Mouse (Mus musculus) heart, postnatal 10 days (tissue): ENCODE data around the gene Atg5. TPM values are rescaled to one million over a fixed set of nuclear protein-coding genes. Genes with fewer than 3 reads are reported as not detected.
A peak's percentile ranks its signal among the peaks of the same experiment; 100 is the strongest.

Experiments used
- DNase-seq, 2 experiments: peaks; one replicate each; pipeline ENCODE4 v3.0.0; 2021
- intact Hi-C: fragments of 180-260 bp; cut with DNase I; formaldehyde crosslinking; loops from one replicate; pipeline ENCODE4 v1.15.1; 2025
- total RNA-seq, 2 experiments: library from RNA; stranded (reverse); gene quantifications; 2 replicates each; pipeline ENCODE4 v1.2.3; 2021

Atg5 gene
- total RNA-seq, 2 experiments from 2014 or later = 16.9 to 20.5 TPM

- intact Hi-C loops = no loop called here
Observed at GRCm38 (mm10) chr10:44347549-44348172, 79.5 kb downstream of the Atg5 start.

GRCm38 (mm10) chr10:44348474-44349415 is 80.6 kb downstream of the Atg5 start:
- no peak for DNase-seq
- intact Hi-C loops = no loop called here

More at GRCm38 (mm10) chr10:44347549-44348172, 79.5 kb downstream of the Atg5 start:
- DNase-seq = no peak

DNA sequence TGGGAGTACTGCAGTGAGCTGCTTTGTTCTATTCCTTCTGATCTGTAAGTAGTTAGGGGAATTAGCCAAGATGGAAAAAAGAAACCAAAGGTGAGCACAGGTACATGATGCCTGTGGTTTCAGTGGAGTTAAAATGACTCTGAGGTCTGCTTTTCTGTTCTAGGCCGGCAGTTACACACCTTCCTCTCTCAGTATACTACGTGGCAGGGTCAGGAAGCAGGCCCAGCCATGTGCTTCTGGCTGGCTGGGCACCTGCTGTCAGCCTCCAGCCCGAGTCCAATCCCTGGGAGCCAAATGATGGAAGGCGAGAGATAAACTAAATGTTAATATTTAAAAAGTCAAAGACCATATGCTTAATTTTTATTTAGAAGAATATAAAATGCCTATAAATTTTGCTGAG is 85.3 kb downstream of the Atg5 start:
- intact Hi-C loops = no loop called here
- DNase-seq = no peak

GRCm38 (mm10) chr10:44354393-44354792 is 86.2 kb downstream of the Atg5 start:
- no peak for DNase-seq
- intact Hi-C loops = no loop called here

DNA sequence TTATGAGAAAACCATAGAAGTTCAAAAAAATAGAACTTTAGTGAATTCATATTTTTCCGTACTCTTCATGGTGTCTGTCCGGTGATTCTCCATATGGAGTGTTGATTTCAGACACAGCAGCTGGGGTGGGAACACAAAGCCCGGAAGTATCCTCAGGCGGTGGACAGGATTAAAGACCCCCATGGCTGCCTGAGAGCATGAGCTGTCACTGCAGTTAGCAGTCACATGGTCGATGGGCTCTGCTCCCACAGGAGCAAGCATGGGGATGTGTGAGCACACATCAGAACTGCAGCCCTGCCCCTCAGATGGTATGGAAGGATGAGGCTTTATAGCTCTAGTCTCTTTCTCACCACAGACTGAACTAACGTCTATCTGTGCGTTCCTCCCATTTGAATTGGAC is 87.1 kb downstream of the Atg5 start:
- no peak for DNase-seq
- intact Hi-C loops = no loop called here

GRCm38 (mm10) chr10:44356625-44357024 is 88.5 kb downstream of the Atg5 start:
- intact Hi-C loops = no loop called here
- DNase-seq = no peak

- intact Hi-C loops = no loop called here
- no peak for DNase-seq
Observed at GRCm38 (mm10) chr10:44357316-44357715, 89.2 kb downstream of the Atg5 start.

DNA sequence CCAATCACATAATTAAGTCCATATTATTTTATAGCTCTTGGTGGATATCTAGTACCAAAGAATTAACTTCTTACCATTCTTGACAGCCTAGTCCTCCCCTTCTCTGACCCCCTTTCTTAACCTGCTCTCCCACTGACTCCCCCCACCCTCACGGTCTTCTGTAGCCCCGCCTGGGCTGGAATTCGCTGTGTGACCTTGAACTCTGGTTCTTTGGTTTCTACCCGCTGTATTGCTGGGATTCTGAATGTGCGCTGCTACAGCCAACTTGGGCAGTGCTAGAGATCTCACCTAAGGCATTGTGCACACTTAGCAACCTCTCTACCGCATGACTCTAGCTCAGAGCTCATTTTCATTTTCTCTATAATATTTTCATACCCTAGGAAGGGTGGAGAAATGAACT is 90.7 kb downstream of the Atg5 start:
- no peak for DNase-seq
- intact Hi-C loops = no loop called here

DNA sequence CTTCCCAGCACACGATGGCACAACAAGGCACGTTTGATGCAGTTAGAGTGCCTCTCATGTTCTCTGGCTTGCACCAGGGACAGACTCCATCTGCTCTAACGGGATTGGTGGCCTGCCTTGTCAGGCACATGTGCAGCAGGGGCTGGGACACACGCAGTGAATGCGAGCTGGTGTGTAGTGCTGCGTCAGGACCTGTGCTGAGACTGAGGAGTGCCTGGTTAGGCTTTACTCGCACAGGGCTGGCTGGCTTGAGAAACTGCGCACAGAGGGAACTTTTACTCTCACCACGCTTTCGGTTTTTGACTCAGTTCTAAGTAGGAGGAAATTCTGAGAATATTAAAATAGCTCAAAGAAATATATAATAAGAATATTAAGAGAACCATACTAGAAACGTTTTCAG is 92.5 kb downstream of the Atg5 start:
- no peak for DNase-seq
- intact Hi-C loops = no loop called here

DNA sequence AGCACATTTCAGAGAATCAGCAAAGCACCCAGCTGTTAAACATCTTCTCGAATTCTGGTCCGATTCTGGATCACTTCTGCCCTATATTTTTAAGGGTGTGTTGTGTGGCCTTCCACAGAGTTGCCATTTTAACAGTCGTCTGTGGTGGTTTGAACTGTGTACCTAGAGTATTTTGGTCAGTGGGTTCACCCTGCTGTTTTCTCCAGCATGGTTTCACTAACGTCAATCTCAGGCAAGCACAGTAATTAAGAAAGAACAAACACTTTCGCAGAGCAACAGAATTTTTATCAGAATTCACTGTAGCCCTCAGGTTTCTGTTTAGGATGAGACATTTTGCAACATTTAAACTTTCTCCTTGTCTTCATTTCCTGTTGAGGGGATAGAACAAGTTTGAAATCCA is 94.3 kb downstream of the Atg5 start:
- intact Hi-C loops = no loop called here
- no peak for DNase-seq

- intact Hi-C loops = no loop called here
- no peak for DNase-seq
Observed at GRCm38 (mm10) chr10:44362846-44363245, 94.7 kb downstream of the Atg5 start.

DNA sequence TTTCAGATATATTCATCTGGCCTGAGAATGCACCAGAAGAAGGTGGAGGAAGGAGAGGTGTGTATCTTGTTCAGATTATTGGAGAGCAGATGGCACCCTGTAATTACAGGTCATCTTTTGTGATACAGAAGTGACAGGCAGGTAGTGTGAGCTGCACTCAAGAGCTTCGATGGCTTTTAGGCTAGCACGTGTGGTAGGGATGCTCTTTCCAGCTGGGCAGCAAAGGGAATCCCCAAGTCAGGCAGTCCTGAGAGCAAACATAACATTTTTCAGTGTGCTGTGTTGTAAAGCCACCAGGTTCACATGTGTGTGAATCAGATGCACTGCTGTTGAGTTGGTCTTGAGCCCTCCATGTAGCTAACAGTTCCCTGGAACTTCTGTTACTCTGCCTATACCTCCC is 98.0 kb downstream of the Atg5 start:
- DNase-seq = no peak
- intact Hi-C loops = no loop called here

- intact Hi-C loops = no loop called here
- DNase-seq = no peak
Observed at GRCm38 (mm10) chr10:44367043-44367442, 98.9 kb downstream of the Atg5 start.

DNA sequence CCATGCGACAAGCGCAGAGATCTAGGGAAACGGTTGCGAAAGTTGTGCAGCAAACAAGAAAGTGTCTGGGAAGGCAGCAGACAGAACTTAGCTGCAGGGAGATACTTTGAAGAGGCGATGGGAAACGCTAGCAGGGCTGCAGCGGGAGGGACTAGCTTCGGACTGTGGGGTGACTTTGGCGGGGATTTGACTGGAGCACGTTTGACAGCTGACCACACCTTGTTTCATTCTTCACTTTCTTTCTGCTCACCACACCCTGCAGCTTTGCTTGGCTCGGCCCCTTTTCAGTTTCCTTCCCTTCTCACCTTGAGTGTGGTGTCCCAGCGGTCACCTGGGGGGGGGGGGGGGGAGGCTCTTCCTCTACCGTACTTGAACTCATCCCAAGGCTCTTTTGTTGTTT is 100.4 kb downstream of the Atg5 start:
- intact Hi-C loops = no loop called here
- DNase-seq = no peak

DNA sequence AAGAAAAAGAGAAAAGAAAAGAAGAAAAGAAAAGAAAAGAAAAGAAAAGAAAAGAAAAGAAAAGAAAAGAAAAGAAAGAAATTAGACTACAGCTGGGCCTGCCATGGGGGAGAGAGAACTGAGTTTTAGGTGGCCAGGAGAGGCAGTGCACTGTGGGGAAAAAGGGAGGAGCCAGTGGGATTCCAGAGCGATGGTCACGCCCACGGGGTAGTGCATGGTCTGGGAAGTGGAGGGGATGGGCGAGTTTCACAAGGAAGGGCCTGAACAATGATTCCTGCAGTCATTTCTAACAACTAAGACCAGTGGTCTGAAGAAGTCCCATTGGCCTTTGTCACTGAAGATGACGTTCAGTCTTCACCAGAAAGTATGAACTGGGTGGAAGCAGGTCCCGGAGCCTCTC is 102.5 kb downstream of the Atg5 start:
- intact Hi-C loops = no loop called here
- no peak for DNase-seq

DNA sequence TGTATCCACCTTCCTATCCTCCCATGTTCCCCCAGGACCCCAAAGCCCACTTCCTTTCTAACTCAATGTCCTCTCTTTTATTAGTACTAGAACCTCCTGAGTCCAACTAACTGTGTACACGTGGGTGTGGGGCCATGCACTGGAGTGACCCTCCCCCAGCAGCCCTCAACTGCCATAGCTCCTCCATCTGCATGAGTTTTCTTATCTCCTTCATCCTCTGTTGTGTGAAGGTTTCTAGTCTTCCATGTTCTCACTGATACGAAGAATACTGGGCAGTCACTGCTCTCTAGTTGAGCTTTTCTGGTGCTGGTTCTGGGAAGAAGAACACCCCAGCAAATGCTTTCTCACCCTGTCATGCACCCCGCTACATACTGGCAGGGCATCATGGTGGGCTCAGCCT is 104.1 kb downstream of the Atg5 start:
- intact Hi-C loops = no loop called here

GRCm38 (mm10) chr10:44374678-44375077 is 106.5 kb downstream of the Atg5 start:
- DNase-seq = no peak
- intact Hi-C loops = no loop called here

More for the DNA sequence above, 104.1 kb downstream of the Atg5 start:
- no peak for DNase-seq

GRCm38 (mm10) chr10:44375501-44375900 is 107.3 kb downstream of the Atg5 start:
- peak in 1 of 2 experiments; percentile 9 for DNase-seq
- intact Hi-C loops = no loop called here

DNA sequence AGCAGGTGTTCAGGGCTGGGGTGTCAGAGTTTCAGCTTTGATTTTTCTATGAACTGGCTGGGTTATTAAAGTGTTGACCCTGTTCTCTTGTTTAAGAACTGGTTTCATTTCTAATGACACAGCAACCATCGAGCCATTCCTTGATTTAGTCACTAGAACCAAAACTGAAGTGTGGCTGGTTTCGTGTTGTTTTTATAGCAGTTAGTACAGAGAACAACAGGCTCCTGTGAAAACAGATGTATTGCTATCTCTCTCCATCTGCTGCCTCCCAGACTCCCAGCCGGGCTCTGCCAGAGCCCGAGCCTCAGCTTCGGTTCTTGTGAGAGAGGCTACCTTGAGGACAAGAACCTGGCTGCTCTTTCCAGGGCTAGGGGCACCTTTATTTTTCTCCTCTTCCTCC is 109.7 kb downstream of the Atg5 start:
- intact Hi-C loops = no loop called here
- DNase-seq = no peak

GRCm38 (mm10) chr10:44378403-44378802 is 110.2 kb downstream of the Atg5 start:
- DNase-seq = no peak
- intact Hi-C loops = no loop called here

GRCm38 (mm10) chr10:44380476-44381208 is 112.5 kb downstream of the Atg5 start:
- intact Hi-C loops = no loop called here
- peak; percentile 59 to 67 for DNase-seq
